Mouse (Mus musculus) hindbrain, embryonic 16.5 days (tissue): ENCODE data around the gene Gm21958. TPM values are rescaled to one million over a fixed set of nuclear protein-coding genes. Genes with fewer than 3 reads are reported as not detected.

ENCODE experiments used
- ATAC-seq: fragments of 200-750 bp; cut with Nextera tagmentation; 2 replicates; pipeline ENCODE4 v1.8.0; 2017; ENCODE audit warnings: moderate TSS enrichment, moderate library complexity
- H3K27ac ChIP-seq: fragments of 300-500 bp; sonication (generic); 2 replicates; pipeline ENCODE4 v1.5.1; 2014; ENCODE audit warnings: low read depth, mild to moderate bottlenecking, control low read depth, low read length, moderate library complexity
- H3K27me3 ChIP-seq: fragments of 300-500 bp; sonication (generic); replicated peaks from 2 replicates; pipeline ENCODE4 v1.6.1; 2014; ENCODE audit warnings: low read length; ENCODE audit not compliant: control insufficient read depth, insufficient read depth
- H3K36me3 ChIP-seq: fragments of 300-500 bp; sonication (generic); 2 replicates; pipeline ENCODE4 v1.6.1; 2014; ENCODE audit warnings: mild to moderate bottlenecking, low read length, moderate library complexity, mixed read lengths; ENCODE audit not compliant: control insufficient read depth, insufficient read depth
- H3K4me1 ChIP-seq: fragments of 300-500 bp; sonication (generic); 2 replicates; pipeline ENCODE4 v1.6.1; 2014; ENCODE audit warnings: low read depth, low read length; ENCODE audit not compliant: control insufficient read depth, insufficient read depth
- H3K4me2 ChIP-seq: fragments of 300-500 bp; sonication (generic); 2 replicates; pipeline ENCODE4 v1.6.1; 2014; ENCODE audit warnings: mild to moderate bottlenecking, low read length, control low read depth, moderate library complexity
- H3K4me3 ChIP-seq: fragments of 300-500 bp; sonication (generic); 2 replicates; pipeline ENCODE4 v1.5.1; 2014; ENCODE audit warnings: mild to moderate bottlenecking, low read length, control low read depth, moderate library complexity
- H3K9ac ChIP-seq: fragments of 300-500 bp; sonication (generic); 2 replicates; pipeline ENCODE4 v1.6.1; 2014; ENCODE audit warnings: low read depth, mild to moderate bottlenecking, control low read depth, low read length, moderate library complexity
- H3K9me3 ChIP-seq: fragments of 300-500 bp; sonication (generic); 2 replicates; pipeline ENCODE4 v1.6.1; 2014; ENCODE audit warnings: mild to moderate bottlenecking, low read length, moderate library complexity; ENCODE audit not compliant: control insufficient read depth
- WGBS: fragments of 180-500 bp; shearing (Covaris S2); extraction: QIAGEN DNeasy Blood & Tissue Kit; methylation state at CpG from one replicate; pipeline ENCODE4 v1.1.7; 2014; 5-methylcytosine and 5-hydroxymethylcytosine counted together
- polyA plus RNA-seq: library from polyadenylated mRNA; unstranded; fragments of >200 nt; fragmentation: Nextera tagmentation; extraction: Ambion mirVana; gene quantifications from 2 replicates; pipeline ENCODE4 v1.2.1, GENCODE M21; 2015

Gene Gm21958
- 0.43 TPM in 1 of 2 replicates, not detected in the other for polyA plus RNA-seq

DNA sequence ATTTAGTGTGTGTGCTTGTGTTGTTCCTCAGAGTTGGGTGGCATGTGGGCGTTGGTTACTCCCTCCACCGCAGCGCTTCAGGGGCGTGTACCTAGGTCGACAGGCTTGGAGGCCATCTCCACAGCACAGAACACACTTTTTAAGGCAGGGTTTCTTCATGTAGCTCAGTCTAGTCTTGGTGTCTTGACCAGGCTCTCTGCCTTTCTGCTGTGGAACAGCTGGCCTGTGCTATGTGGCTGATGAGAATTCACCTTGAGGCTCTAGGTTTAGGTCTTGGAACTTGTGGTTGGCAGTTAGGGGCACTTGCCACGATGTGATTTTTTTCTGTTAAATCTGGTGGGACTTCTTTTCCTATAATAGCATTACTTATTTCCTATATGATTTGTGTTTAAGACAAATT, at the start of gene Gm21958:
TSS of gene Gm21958 (minus strand) at position 101 of the 400 bp plus-strand sequence.
- no peak within 1 kb of the TSS for H3K27ac ChIP-seq
- no peaks in the 10 kb centered on the region for H3K27me3 ChIP-seq
- no peaks in the 10 kb centered on the region for H3K4me1 ChIP-seq
- no peak for ATAC-seq
- 98% methylated on average over 6 of the region's 6 CpGs for WGBS
- no peak within 1 kb of the TSS for H3K4me2 ChIP-seq
- no peaks in the 10 kb centered on the region for H3K9me3 ChIP-seq
- no peak within 1 kb of the TSS for H3K4me3 ChIP-seq
- peaks cover 49% of the 10 kb centered on the region for H3K36me3 ChIP-seq
- H3K9ac ChIP-seq = no peak within 1 kb of the TSS

DNA sequence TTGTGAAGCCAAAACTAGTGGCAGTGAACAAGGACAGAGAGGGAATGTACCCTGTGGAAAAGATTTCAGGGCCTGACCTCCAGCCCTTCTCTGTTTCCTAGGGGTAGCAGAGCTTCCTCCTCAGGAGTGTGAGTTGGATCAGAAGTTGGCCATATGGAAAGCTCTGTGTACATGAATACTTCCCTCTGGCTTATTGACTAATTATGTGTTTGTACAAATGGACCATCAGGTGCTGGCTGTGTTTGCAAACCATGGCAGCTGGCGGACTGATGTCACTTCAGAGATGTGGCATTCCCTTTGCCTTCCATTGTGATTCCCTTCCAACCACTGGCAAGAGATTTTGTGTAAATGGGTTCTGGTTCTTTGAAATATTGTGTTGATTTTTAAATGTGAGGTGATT, 47.1 kb upstream of the Gm21958 start:
- H3K27me3 ChIP-seq = no peaks in the 10 kb centered on the region
- WGBS = 87% methylated on average over 1 of the region's 1 CpGs
- H3K4me2 ChIP-seq = no peak overlapping the region
- H3K9ac ChIP-seq = no peak overlapping the region
- no peak for ATAC-seq
- peaks cover 4% of the 10 kb centered on the region for H3K4me1 ChIP-seq
- no peaks in the 10 kb centered on the region for H3K36me3 ChIP-seq
- H3K27ac ChIP-seq = no peak overlapping the region
- no peaks in the 10 kb centered on the region for H3K9me3 ChIP-seq
- no peak overlapping the region for H3K4me3 ChIP-seq

DNA sequence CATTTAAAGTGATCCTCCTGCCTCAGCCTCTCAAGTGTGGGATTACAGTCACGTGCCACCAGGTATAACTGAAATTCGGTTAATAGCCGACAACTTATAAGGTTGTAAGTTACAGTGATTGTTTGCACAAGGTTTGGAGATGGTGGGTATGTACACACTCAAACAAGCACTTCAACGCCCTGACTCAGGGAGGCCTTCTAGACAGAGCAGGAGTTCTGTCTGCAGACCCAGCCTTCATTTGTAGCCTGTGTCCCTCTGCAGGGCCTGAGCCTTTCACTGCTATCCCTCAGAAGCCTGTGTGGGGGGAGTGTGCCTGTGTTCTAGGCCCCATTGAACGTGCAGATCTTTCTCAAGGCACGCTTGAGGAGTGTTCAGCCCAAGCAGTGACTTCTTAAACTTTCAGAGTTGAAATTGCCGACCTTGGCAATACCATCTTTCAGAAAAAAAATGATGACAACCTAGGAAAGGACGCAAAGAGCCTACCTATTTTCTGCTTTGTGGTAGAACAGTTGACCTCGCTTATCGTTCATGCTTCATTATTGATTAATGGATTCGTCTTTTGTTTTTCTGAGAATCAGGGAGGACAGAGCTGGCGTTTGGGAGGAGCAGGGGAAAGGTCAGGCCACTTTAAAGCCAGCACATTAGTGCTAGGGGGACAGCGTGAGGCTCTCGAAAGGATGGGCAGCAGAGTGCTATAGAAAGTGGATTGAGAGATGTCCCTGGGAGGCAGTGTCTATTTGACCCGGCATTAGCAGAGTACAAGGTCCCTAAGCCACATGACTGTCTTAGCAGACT, 46.4 kb upstream of the Gm21958 start:
- Histone ChIP-seq H3K27me3 (no peaks in the 10 kb centered on the region), H3K4me2 (no peak overlapping the region), H3K9me3 (no peaks in the 10 kb centered on the region), H3K4me3 (no peak overlapping the region), H3K36me3 (no peaks in the 10 kb centered on the region), H3K4me1 (peaks cover 8% of the 10 kb centered on the region), H3K27ac (no peak overlapping the region), H3K9ac (no peak overlapping the region)
- 43% methylated on average over 15 of the region's 15 CpGs for WGBS
- ATAC-seq = no peak

DNA sequence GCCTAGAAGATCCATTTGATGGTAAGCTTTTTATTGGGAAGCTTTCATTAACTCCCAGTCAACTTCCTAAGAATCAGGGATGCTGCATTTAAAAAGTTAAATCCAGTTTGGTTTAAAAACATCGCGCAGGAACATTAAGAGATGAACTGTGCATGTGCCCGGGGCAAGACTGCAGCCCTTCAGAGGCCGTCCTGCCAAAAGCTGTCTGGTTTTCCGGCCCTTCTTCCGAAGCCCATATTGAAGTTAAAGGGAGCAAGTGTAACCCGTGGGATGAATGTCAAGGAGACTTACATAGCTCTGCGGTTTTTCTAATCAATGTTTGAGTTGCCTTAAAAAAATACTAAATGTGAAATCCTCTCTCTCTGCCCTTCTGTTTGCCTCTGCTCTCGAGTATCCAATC, 45.1 kb upstream of the Gm21958 start:
- Histone ChIP-seq H3K27ac (no peak overlapping the region), H3K4me1 (peaks cover 8% of the 10 kb centered on the region), H3K4me2 (no peak overlapping the region), H3K27me3 (no peaks in the 10 kb centered on the region), H3K9ac (no peak overlapping the region), H3K4me3 (no peak overlapping the region), H3K36me3 (no peaks in the 10 kb centered on the region), H3K9me3 (no peaks in the 10 kb centered on the region)
- WGBS = 77% methylated on average over 9 of the region's 9 CpGs
- ATAC-seq = no peak

DNA sequence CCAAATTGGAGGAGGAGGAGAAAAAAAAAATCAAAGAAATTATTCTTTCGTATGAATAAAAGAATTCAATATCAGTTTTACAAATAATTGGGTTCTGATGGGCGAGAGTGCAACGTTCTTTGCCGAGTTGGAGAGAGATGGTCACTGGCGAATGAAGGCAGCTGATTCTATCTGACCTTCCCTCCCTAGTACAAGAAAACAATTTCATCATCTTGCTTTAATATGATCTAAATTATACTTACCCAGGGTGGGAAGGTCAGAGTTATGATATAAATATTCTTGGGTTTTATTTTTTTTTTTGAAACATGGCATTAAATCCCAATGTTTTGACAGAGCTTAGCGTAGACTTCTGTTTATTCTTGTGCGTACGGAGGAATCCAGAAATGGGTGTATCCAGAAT, 43.3 kb upstream of the Gm21958 start:
- no peaks in the 10 kb centered on the region for H3K9me3 ChIP-seq
- H3K4me1 ChIP-seq = peaks cover 8% of the 10 kb centered on the region
- no peaks in the 10 kb centered on the region for H3K27me3 ChIP-seq
- H3K4me2 ChIP-seq = no peak overlapping the region
- no peak overlapping the region for H3K9ac ChIP-seq
- no peak overlapping the region for H3K4me3 ChIP-seq
- H3K36me3 ChIP-seq = no peaks in the 10 kb centered on the region
- no peak for ATAC-seq
- no peak overlapping the region for H3K27ac ChIP-seq
- 87% methylated on average over 8 of the region's 8 CpGs for WGBS

DNA sequence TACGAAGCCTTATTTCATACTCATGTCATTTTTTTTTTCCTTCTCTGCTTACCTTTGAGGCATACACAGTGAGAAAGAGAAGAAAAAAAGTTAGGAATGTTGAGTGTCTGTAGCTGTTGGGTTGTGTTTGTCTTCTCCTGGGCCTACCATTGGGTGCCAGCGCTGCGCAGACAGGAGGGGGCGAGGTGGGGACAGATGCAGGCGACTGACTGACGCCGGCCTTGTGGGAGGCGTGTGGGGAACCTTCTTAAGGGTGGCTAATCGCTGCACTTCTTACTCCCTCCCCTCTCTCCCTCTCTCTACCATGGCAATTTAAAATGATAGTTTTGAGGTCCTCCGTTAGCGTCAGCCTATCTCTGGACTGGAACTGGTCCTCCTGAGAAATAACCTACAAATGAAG, 41.9 kb upstream of the Gm21958 start:
- peak; percentile 60; the same call in 1 of the 2 replicates for ATAC-seq
- H3K9ac ChIP-seq = peak overlapping the region; percentile 86
- H3K4me3 ChIP-seq = peak overlapping the region; percentile 52
- no peak overlapping the region for H3K27ac ChIP-seq
- peak overlapping the region; percentile 71 for H3K4me2 ChIP-seq
- 3% methylated on average over 11 of the region's 11 CpGs for WGBS
- H3K36me3 ChIP-seq = no peaks in the 10 kb centered on the region
- no peaks in the 10 kb centered on the region for H3K27me3 ChIP-seq
- no peaks in the 10 kb centered on the region for H3K9me3 ChIP-seq
- H3K4me1 ChIP-seq = peaks cover 7% of the 10 kb centered on the region

DNA sequence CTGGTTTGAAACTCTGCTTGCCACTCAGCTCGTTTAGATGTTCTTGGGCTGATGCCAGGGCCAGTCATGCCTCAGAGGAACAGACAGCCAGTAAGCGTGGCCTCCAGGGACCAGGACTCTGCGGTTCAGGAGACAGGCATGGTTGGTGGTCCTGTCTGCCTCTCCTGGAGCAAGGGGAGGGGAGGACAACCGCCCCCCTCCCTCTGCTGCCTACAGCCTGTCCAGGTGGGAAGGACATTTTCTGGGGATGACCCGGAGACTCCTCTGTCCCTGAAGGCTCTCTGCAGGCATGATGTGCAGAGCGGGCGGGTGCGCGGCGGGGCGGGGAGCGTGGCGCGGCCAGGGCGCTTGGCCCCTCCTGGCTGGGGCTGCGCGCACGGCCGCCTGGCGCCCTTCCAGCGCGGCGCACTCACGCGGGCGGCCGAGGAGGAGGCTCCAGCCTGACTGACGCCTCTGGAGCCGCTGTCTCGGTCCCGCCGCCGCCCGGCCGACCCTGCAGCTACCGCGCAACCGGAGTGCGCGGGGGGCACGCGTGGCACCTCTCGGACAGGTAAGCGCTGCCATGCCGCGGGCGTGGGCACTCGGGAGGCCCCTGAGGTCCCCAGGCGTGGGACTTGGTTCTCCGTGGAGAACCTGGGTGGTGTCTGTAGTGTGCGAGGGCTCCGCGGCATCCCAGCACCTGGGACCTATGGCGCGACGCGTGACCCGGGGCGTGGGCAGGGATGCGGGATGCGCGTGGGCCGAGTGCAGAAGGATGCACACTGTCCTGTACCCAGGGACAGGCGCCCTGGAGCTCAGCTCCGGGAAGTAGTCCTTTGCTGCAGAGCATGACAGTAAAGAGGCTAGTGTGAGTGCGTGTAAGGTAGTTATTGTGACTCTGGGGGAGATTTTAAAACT, 41.2 kb upstream of the Gm21958 start, which contains the start of gene Smad9:
TSS of gene Smad9 (plus strand) at position 438 of the 897 bp plus-strand sequence.
- ATAC-seq = peak; percentile 88
- no peak within 1 kb of the TSS for H3K27ac ChIP-seq

DNA sequence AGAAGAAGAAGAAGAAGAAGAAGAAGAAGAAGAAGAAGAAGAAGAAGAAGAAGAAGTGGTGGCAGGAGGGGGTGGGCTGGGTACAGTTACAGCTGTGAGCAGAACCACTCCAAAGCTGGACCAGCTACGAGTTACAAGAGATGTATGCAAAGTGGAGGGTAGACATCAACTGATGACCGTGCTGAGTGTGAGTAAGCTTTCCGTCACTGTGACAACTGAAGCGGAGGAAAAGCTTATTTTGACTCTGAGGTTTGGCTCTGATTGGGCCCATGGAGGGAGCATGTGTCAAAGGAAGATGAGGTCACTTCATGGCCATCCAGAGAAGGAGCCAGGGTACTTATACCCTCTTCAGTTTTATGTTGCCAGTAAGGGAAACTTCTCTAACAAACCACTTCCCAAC, 39.3 kb upstream of the Gm21958 start:
- 81% methylated on average over 4 of the region's 4 CpGs for WGBS
- H3K9me3 ChIP-seq = no peaks in the 10 kb centered on the region
- no peaks in the 10 kb centered on the region for H3K27me3 ChIP-seq
- H3K27ac ChIP-seq = no peak overlapping the region
- H3K9ac ChIP-seq = no peak overlapping the region
- peaks cover 12% of the 10 kb centered on the region; the same call in 1 of the 2 replicates for H3K36me3 ChIP-seq
- H3K4me2 ChIP-seq = no peak overlapping the region
- no peak for ATAC-seq
- H3K4me1 ChIP-seq = peaks cover 5% of the 10 kb centered on the region; the same call in 1 of the 2 replicates
- H3K4me3 ChIP-seq = no peak overlapping the region

More for the DNA sequence above, 41.2 kb upstream of the Gm21958 start, which contains the start of gene Smad9:
- Histone ChIP-seq H3K4me3 (peak within 1 kb of the TSS; percentile 52), H3K4me1 (peaks cover 5% of the 10 kb centered on the region; the same call in 1 of the 2 replicates), H3K9me3 (no peaks in the 10 kb centered on the region), H3K36me3 (0 out of 2 replicates have a peak, but pooled peaks cover 2% of the 10 kb centered on the region), H3K9ac (peak within 1 kb of the TSS; percentile 86), H3K4me2 (peak within 1 kb of the TSS; percentile 71), H3K27me3 (no peaks in the 10 kb centered on the region)
- under 1% methylated on average over 43 of the region's 66 CpGs for WGBS

DNA sequence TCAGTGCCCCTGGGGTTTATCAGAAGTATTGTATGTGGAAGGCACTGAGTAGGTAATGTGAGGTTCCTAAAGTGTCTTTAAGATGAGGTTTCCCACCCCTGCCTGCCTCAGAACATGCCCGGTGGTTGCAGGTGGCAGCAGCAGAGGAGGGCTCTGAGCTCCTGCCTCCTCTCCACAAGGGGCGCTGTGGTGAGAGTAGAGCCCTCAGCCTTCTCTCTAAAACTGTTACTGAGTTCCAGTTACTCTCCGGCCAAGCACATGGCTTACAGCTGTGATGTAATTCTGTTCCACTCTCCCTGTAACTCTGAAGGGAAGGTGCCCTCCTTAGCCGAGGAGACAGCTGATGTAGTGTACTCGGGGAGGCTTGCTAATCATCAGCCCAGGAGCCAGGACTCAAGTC, 31.6 kb upstream of the Gm21958 start:
- no peak overlapping the region for H3K4me3 ChIP-seq
- H3K9ac ChIP-seq = no peak overlapping the region
- no peak for ATAC-seq
- no peaks in the 10 kb centered on the region for H3K27me3 ChIP-seq
- H3K4me1 ChIP-seq = no peaks in the 10 kb centered on the region
- no peak overlapping the region for H3K4me2 ChIP-seq
- WGBS = 62% methylated on average over 5 of the region's 5 CpGs
- H3K36me3 ChIP-seq = peaks cover 75% of the 10 kb centered on the region
- no peak overlapping the region for H3K27ac ChIP-seq
- H3K9me3 ChIP-seq = no peaks in the 10 kb centered on the region
